Mouse (Mus musculus): ENCODE measurements around the gene Atp10b. TPM values are rescaled to one million over a fixed set of nuclear protein-coding genes. Genes with fewer than 3 reads are reported as not detected.

Gene Atp10b
- total RNA-seq, 2 experiments from 2014 or later = 0.51 to 0.59 TPM

DNA sequence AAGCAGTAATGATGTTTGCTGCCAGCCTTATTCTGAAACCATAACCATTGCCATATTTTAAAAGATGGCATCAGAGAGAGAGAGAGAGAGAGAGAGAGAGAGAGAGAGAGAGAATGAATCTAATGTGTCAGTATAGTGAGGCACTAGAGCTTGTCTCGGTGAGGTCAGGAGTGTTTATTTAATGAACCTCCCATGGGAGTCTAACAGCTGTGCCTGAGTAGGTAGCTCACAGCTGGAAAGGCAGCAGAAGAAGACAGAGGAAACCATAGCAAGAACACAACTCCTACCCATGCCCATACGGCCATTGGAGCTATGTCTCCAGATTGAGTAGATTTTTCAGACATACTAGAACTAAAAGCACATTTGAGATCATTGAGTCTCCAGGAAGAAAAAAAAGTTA is 49.1 kb downstream of the Atp10b start:
- DNase-seq (ENCODE audit: low spot score in 2 of 2) = no peak

DNA sequence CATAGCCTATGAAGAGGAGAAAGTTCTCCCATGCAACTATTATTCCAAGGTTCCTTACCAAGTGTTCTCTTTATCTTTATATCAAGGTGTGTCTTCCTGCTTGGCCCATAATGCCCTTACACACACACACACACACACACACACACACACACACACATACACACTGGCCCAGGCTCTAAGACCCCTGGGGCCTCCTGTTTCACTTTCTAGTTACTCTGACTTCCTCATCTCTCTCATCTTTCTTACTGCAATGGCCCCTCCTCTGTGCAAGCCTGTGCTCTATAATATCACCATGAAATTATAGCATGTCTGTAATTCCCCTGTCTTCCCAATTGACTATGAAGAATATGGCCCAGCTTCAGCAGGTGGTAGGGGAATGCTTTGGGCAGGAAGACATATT is 49.7 kb downstream of the Atp10b start:
- no peak for DNase-seq (ENCODE audit: low spot score in 2 of 2)

DNA sequence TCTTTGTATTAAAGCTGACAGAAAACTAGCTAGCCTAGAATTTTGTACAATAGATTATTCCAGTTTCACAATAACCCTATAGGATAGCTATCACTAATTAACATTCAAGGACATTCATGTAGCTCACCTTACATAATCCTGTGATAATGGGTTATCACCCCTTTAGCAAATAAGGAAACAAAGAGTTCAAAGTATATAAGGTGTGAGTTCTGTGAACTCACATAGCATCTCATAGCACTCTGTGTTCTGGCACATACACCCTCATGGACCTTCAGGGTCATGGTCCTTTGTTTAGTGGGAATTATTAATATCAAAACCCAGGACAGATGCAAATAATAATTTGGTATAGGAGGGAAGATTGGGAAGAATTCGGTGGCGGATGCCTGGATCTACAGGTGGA is 50.4 kb downstream of the Atp10b start:
- no peak for DNase-seq (ENCODE audit: low spot score in 2 of 2)

DNA sequence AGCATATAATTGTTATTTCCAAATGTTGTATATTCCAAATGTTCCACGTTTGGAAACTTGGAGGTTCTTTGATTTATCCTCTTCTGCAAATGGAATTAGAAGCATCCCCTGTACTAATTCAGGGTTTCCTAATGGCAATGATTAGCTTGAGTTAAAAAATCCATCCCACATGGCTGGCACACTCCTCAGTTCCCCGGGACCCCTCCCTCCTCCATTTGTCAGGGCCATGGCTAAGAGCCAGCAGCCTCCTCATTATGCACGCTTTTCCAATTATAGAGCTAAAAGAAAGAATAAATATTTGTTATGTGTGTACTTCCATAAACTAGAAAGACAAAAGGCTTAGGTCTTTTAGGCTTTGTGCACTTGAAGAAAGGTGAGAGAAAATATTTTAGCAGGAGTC is 53.9 kb downstream of the Atp10b start:
- DNase-seq (ENCODE audit: low spot score in 2 of 2) = no peak

DNA sequence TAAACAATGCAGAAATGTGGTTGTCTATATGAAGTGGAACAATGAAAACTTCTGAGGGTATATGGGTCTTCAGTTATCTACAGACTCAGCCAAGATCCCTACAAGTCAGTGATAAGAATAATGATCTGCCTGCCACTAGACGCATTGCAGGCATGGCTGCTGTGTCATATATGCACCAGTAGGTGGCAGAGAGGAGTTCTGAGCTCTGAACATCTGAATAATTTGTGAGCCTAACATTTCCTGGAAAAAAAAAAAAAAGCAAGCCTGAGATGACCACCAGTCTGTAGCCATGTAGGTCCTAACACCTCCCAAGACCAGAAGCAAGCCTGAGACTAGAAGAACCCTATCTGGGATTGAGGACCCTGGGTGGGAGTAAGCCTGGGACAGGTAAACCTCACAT is 63.5 kb downstream of the Atp10b start:
- DNase-seq (ENCODE audit: low spot score in 2 of 2) = no peak

DNA sequence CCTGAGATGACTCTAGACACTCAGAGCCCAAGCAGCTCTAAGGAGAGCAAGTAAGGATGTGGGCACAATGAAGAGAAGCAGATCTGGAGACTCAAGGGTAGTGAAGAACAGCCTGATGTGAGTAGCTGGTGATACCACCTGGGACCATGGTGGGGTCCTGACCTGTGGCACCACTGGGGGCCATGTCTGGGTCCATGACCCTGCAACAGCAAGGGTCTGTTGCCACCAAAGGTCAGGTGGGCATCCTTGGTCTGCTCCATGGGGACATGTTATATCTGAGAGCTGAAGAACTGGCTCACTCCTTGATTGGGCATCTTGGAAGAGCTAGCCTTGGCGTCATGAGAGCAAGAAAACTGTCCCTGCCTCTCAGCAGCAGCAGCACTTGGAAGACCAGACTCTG is 64.1 kb downstream of the Atp10b start:
- no peak for DNase-seq (ENCODE audit: low spot score in 2 of 2)

DNA sequence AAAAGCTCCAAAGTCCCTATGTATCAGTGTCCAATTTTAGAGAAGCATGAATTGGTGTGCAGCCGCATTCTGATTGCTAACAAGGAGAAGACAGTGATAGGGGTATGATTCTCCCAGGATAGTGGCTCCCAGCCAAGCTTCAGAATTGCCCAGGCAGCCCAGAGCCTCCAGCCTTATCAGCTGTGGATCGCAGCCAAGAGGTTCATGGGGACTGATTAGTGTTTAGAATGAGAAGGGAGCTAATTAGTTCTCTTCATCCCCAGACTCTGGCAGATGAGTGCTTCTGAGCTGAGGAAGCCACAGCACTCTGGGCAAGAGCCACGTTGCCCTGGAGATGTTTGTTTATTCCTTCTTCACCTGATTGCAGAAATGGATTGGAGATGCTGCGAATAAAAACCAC is 67.3 kb downstream of the Atp10b start:
- DNase-seq (ENCODE audit: low spot score in 2 of 2) = peak; percentile 9 to 40

DNA sequence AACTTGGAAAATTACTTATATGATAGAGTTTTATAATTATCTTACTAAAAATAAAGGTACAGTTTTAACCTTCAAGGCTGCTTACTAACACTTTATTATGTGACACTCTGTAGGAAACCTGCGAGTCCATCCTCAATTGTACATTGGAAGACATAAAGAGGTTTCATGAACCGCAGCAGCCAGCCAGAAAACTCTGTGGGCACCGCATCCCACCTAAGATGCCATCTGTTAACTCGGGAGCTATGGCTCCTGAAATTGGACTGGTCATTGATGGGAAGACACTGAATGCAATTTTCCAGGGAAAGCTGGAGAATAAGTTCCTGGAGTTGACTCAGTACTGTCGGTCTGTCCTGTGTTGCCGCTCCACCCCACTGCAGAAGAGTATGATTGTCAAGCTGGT is 80.6 kb downstream of the Atp10b start:
- DNase-seq (ENCODE audit: low spot score in 2 of 2) = no peak

DNA sequence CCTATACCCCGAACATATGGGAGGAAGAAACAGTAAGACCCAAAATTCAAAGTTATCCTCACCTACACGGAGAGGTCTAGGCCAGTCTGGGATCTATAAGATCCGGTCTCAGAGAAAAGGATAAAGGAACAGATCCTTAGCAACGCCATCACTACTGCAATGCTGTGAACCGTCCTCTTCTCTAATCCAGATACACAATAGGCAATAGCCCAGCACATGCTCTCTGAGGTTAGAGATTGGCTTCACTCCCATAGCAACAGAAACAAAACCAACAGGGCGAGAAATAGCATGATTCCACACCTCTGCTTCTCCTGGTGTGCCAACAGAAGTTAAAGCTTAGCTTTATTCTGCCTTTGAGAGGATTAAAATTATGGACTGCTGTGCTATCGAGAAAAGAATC is 82.4 kb downstream of the Atp10b start:
- DNase-seq (ENCODE audit: low spot score in 2 of 2) = no peak

DNA sequence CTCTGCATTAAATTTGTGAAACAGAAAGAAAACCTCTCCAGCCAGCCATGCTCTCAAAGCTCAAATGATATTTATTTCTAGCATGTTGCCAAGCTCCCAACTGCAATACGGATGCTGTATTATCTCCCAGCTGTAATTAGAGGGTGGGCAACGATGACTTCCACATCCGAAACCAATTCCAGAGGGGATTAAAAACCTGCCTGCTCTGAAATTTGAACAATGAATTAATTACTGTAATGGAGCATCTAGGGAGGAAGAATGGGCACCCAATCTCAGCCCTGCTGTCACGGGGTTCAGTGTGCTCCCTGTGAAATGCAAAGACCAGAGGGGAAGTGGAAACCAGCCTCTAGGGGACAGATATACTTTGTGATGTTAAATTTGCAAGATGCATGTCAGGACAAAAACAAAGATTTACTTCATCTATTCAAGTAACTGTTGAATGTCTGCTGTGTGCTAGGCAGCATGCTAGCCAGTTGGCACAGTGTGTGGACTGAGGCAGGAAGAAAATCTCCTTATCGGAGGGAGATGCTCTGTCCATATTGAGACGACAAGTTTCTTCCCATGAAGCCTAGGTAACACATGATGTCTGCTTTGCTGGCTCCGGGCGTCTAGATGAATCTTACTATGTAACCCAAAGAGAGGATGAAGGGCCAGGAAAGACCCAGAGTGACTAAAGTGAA is 86.8 kb downstream of the Atp10b start:
- DNase-seq (ENCODE audit: low spot score in 2 of 2) = no peak

DNA sequence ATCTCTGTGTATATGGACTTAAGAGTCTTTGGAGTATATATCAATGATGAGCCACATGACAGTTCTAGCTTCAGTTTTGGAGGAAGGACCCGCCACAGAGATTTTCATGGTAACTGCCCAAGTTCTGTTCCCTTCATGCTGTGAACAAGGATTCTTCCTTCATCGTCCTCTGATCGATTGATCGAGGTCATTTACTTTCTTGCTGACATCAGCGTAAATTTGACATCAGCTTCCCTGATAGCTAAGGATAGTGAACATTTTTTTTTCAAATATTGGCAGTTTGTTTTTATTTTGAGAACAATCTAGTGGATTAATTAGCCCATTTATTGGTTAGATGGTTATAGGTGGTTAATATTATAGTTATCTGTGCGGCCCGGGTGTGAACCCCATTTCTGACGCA is 90.1 kb downstream of the Atp10b start:
- no peak for DNase-seq (ENCODE audit: low spot score in 2 of 2)

DNA sequence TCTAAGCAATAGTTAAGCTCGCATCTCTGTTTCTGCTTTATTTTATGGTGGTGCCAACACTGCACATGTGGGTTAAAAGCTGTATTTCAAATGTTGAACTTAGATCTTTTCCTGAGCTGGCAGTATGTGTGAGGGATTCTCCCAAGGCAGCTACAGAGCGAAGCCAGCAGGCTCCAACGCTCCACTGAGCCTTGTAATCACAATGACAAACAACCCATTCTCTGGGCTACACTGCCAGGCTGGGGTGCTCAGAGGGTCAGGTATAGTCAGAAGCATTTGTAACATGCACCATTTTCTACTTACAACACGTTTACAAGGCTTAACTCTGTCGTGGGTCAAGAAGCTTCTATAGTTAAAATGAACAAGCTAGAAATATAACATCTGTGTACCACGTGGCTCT is 103.4 kb downstream of the Atp10b start:
- DNase-seq (ENCODE audit: low spot score in 2 of 2) = no peak

DNA sequence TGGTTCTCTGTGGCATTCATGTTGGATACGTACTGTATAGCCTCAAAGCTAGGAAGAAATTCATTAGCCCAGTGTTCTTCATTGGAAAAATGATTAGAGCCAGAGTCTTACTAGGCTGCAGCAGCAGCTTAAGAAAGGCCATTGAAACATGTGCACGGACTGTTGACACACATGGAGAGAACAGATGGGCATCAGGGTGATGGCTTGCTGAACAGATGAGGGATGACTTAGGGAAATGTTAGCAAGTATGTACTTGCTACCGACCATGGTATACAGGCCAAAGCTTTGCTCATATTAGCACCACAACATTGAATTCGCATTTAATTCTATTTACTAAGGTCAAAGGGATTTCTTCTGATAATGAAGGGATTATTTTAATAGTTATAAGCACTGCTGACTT is 105.6 kb downstream of the Atp10b start:
- DNase-seq (ENCODE audit: low spot score in 2 of 2) = no peak

DNA sequence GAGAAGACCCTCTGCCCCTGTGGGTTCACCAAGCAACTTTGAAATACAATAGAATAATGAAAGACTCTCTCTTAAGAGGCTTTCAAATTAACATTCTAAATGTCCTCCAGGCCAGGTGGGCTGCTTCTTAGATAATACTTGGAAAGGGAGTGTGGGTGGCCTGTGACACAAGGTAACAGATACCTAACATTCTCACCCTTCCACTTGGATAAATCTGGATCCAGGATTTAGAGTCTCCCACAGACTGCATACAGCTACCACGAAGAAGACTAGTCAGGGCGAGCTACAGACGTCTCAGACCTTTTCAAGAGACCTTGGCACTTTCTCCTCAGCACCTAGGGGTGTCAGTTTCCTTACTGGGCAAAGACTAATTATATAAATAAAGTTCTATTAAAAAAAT is 107.6 kb downstream of the Atp10b start:
- no peak for DNase-seq (ENCODE audit: low spot score in 2 of 2)

DNA sequence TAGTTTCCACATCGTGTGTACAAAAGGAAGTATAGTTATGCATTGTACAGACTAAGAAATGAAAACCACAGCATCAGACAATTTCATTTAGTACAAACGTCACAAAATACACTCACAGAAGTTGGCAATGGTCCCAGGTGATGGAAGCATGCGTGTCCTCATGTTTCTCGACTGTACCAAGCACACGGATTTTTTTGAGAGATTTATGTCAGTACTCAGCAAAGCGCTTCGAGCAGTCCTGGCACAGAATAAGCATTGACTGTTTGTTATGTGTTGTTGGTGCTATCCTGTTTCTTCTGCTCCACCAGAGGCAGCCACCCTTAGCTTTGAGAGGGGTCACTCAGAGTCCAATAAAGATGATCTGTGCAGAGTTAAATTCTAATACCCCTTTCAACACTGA is 108.1 kb downstream of the Atp10b start:
- no peak for DNase-seq (ENCODE audit: low spot score in 2 of 2)

DNA sequence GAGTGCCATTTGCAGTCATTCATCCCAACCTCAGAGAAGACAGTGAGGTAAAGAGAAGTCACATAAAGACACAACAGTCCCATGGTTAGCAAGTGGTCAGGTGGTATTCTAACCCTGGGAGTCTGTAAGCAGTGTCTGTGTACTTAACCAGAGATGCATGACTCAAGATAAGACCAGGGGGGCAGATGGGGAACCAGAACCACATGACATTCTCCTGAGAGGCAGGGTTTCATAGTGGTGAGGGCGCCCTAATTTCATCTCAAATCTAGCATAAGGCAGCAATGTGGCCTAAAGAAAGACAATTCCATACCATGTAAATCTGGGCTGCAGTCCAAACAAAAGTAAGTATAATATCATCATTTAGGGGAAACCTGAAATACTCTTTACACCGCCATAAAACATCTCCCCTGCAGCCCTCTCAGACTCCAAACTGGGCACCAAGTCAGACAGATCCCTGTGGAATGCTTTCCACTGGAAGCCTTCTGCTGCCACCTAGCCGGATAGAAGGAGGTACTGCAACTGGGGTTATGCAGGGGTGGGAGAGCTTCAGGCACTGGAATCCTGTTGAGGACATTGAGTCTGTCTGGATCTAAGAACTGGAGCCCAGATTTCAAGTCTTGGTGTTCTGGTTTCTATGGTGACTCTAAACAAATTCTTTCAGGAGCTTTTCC is 114.0 kb downstream of the Atp10b start:
- DNase-seq (ENCODE audit: low spot score in 2 of 2) = peak; percentile 76 to 81

DNA sequence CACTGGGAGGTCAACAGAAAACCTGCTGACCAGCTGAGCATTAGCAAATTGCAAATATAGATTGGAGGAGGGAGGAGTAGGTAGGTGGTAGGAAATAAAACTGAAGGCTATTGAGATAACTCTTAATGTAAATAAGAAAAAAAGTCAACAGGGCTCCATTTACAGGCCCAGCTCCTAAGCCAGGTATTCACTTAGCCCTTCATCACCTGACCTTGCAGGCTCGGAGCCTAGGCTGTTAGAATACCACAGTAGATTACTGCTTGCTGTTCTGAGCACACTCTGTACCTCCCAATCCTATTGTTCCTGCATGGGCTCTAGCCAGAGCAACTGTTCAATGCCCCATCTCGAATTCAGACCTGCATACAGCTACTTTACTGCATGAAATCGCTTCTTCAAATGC is 117.8 kb downstream of the Atp10b start:
- DNase-seq (ENCODE audit: low spot score in 2 of 2) = no peak

DNA sequence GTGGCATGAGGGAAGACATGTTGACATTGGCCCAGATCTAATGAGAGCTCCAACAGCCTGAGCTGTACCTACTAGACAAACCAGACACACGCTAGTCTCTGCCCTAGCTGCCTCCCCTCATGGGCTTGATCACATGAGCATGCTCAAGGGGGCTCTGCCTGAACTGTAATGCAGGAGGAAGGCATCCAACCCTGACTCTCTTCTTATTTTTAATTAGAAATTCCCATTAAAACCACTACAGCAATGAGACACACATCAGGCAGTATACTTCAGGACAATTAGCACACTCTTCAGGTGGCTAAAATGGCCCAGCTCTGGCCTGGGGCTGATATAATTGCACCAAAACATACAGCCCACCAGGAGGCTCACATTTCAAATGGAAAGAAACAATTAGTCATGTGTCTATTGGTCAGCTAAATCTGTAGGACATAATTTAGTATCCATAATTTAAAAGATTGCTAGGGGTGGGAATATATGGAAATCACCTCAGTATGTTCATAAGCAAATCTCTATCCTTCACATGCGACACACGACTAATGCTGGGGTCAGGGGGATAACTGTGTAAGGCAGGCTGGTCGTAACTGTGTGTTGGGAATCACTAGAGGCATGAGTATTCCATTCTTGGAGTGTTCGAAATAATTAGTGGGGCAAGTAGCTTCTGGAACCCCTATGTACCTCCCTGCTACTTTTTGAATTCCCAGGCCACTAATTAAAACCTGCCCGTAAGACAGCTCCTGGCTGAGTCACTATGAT is 120.0 kb downstream of the Atp10b start:
- DNase-seq (ENCODE audit: low spot score in 2 of 2) = no peak

DNA sequence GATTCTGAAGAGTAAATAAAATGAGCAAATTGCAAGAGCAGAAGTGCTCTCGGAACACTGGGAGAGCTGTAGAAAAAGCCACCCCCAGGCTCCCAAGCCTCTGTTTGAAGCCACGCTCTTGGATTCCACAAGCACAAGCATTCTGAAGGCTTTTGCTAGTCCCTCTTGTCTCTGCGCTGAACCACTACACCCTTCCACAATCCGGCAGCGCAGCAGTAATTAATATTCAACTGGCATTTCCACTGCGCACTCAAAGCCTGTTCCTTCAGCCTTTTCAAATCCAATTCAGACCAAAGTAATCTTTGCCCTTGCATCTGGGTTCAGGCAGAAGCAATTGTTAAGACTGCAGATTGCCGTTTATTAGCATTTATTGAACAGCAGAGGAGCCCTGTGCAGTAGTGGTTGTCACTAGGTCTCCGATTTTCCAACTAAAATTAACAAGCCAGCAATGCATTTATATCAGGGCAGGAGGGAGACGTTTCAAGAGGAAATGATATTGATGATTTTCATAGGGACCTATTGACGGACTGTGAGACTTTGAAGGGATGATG is 120.7 kb downstream of the Atp10b start:
- peak in 1 of 2 experiments; percentile 20 for DNase-seq (ENCODE audit: low spot score in 2 of 2)

DNA sequence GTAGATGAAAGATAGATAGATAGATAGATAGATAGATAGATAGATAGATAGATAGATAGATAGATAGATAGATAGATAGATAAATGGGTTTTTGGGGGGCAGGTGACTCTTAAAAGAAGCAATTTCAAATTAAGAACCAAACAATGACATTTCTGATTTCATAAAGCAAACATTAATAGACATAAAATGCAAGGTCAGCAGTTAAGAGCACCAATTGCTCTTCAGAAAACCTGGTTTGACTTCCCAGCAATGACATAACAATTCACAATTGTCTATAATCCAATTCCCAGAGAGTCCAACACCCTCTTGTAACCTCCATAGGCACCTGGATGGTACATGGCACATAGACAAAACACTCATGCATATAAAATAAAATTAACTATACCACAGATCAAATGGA is 124.2 kb downstream of the Atp10b start:
- no peak for DNase-seq (ENCODE audit: low spot score in 2 of 2)

DNA sequence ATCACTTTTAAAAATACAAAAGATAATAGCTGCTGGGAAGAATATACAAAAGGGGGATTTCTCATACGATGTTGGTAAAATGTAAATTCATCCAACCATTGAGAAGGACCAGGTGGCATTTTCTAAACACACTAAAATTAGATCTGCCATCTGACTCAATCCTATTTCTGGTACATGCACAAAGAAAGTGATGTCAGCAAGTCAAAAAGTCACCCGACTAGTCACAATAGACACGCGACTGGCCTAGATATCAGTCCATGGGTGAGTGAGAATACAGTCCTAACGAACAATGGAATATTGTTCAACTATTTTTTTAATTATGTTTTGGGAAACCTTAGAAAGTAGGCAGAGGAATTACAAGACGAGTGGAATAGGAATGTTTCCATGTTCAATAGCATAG is 147.9 kb downstream of the Atp10b start:
- DNase-seq (ENCODE audit: low spot score in 2 of 2) = no peak

DNA sequence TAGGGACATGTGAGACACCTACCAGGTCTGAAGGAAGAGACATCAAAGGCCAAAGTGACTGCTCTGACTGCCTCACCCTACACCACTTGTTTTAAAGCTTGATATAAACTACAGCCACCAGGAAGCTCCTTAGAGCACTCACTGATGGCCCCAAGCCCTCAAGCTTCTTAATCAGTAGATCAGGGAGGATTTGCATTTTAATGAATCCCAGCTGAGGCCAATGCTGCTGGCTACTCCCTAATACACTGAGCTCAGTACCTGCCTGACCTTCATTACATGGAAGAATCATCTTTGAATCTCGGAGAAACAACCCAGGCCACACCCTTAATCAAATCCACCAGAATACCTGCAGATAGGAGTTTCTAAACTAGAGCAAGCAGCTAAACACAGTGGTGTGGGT is 161.3 kb downstream of the Atp10b start:
- DNase-seq (ENCODE audit: low spot score in 2 of 2) = no peak
